Mouse (Mus musculus): ENCODE data around the gene Sugct. TPM values are rescaled to one million over a fixed set of nuclear protein-coding genes. Genes with fewer than 3 reads are reported as not detected.

Gene Sugct
- total and polyA plus RNA-seq, 3 experiments, result 1.0 to 3.0 TPM; not detected in 1

- TF ChIP-seq ZNF384 (IDR thresholded peaks at IDR 0.05; ENCODE audit: low read depth, low read length) (no peak), CHD2 (IDR thresholded peaks at IDR 0.05; ENCODE audit: low read length) (no peak), TAL1 (IDR thresholded peaks at IDR 0.05; ENCODE audit: low read length) (no peak), USF2 (IDR thresholded peaks at IDR 0.05; ENCODE audit: borderline replicate concordance in 1 of 2, insufficient read depth in 1 of 2, low read depth in 1 of 2, low read length in 2 of 2) (no peak), TBP (IDR thresholded peaks at IDR 0.05; ENCODE audit: low read depth, low read length) (no peak), TCF12 (IDR thresholded peaks at IDR 0.05; ENCODE audit: low read depth, low read length) (no peak), ELF1 (IDR thresholded peaks at IDR 0.05; ENCODE audit: low read depth, low read length) (no peak), MEF2A (IDR thresholded peaks at IDR 0.05; ENCODE audit: extremely low read depth, insufficient replicate concordance, low read depth, low read length, poor library complexity, severe bottlenecking) (no peak), MYB (IDR thresholded peaks at IDR 0.05; ENCODE audit: low read depth, low read length) (no peak), NRF1 (IDR thresholded peaks at IDR 0.05; ENCODE audit: insufficient read depth, low read depth, low read length, poor library complexity, severe bottlenecking) (no peak), HCFC1 (IDR thresholded peaks at IDR 0.05; ENCODE audit: low read depth, low read length) (no peak), NELFE (IDR thresholded peaks at IDR 0.05; ENCODE audit: low read depth, low read length) (no peak), BHLHE40 (IDR thresholded peaks at IDR 0.05; ENCODE audit: borderline replicate concordance, low read depth, low read length) (no peak), E2F4 (IDR thresholded peaks at IDR 0.05; ENCODE audit: borderline replicate concordance, low read depth, low read length) (no peak)
Measured at GRCm38 (mm10) chr13:16968995-16969394, 726.4 kb downstream of the Sugct start.

GRCm38 (mm10) chr13:16964823-16965475 lies 730.4 kb downstream of the Sugct start:
- H3K4me1 ChIP-seq (ENCODE audit: control insufficient read depth in 1 of 2, insufficient read depth in 2 of 2, low read length in 2 of 2), result no peaks in the 10 kb centered on the region
- no peaks in the 10 kb centered on the region for H3K9me3 ChIP-seq (replicated peaks; ENCODE audit: insufficient read depth, low read length)
- TF ChIP-seq MYC (IDR thresholded peaks at IDR 0.05; ENCODE audit: low read depth, low read length) (no peak), TBP (IDR thresholded peaks at IDR 0.05; ENCODE audit: low read depth, low read length) (no peak), ZKSCAN1 (IDR thresholded peaks at IDR 0.05; ENCODE audit: low read depth, low read length) (no peak), GATA1 (IDR thresholded peaks at IDR 0.05; ENCODE audit: low read depth, low read length) (no peak), E2F4 (IDR thresholded peaks at IDR 0.05; ENCODE audit: borderline replicate concordance, low read depth, low read length) (no peak), ETS1 (IDR thresholded peaks at IDR 0.05; ENCODE audit: low read depth, low read length) (no peak), USF1 (IDR thresholded peaks at IDR 0.05; ENCODE audit: low read depth, low read length) (no peak), MYB (IDR thresholded peaks at IDR 0.05; ENCODE audit: low read depth, low read length) (no peak), SIN3A (IDR thresholded peaks at IDR 0.05; ENCODE audit: low read length) (no peak), CTCF (IDR thresholded peaks at IDR 0.05 in 2 of 3, conservative IDR thresholded peaks at IDR 0.05 in 1 of 3; ENCODE audit: control insufficient read depth in 1 of 3, insufficient read depth in 1 of 3, low read depth in 2 of 3, low read length in 3 of 3, poor library complexity in 1 of 3, severe bottlenecking in 1 of 3) (no peak), ZMIZ1 (IDR thresholded peaks at IDR 0.05; ENCODE audit: low read depth, low read length) (no peak), NRF1 (IDR thresholded peaks at IDR 0.05; ENCODE audit: insufficient read depth, low read depth, low read length, poor library complexity, severe bottlenecking) (no peak)

More at GRCm38 (mm10) chr13:16968995-16969394, 726.4 kb downstream of the Sugct start:
- Histone ChIP-seq H3K79me2 (ENCODE audit: control insufficient read depth, insufficient read depth, low read length, poor library complexity) (no peaks in the 10 kb centered on the region), H3K4me1 (ENCODE audit: control insufficient read depth in 1 of 2, insufficient read depth in 2 of 2, low read length in 2 of 2) (no peaks in the 10 kb centered on the region), H3K9ac (ENCODE audit: control insufficient read depth, low read depth, low read length, poor library complexity, severe bottlenecking) (no peak overlapping the region), H3K9me3 (replicated peaks; ENCODE audit: insufficient read depth, low read length) (no peaks in the 10 kb centered on the region), H3K27me3 (ENCODE audit: control insufficient read depth in 1 of 2, insufficient read depth in 2 of 2, low read length in 2 of 2) (no peaks in the 10 kb centered on the region), H3K27ac (ENCODE audit: control insufficient read depth, low read depth, low read length) (no peak overlapping the region), H3K36me3 (ENCODE audit: control insufficient read depth in 1 of 2, insufficient read depth in 2 of 2, low read length in 2 of 2) (no peaks in the 10 kb centered on the region), H3K4me3 (ENCODE audit: control insufficient read depth in 1 of 2, insufficient read depth in 1 of 2, low read depth in 2 of 2, low read length in 2 of 2) (no peak overlapping the region)
- no peak for DNase-seq (ENCODE audit: low read depth, low spot score)

More at GRCm38 (mm10) chr13:16964823-16965475, 730.4 kb downstream of the Sugct start:
- Histone ChIP-seq H3K27me3 (ENCODE audit: control insufficient read depth in 1 of 2, insufficient read depth in 2 of 2, low read length in 2 of 2) (no peaks in the 10 kb centered on the region), H3K4me3 (ENCODE audit: control insufficient read depth in 1 of 2, insufficient read depth in 1 of 2, low read depth in 2 of 2, low read length in 2 of 2) (no peak overlapping the region), H3K27ac (ENCODE audit: control insufficient read depth, low read depth, low read length) (no peak overlapping the region), H3K79me2 (ENCODE audit: control insufficient read depth, insufficient read depth, low read length, poor library complexity) (no peaks in the 10 kb centered on the region), H3K9ac (ENCODE audit: control insufficient read depth, low read depth, low read length, poor library complexity, severe bottlenecking) (no peak overlapping the region), H3K36me3 (ENCODE audit: control insufficient read depth in 1 of 2, insufficient read depth in 2 of 2, low read length in 2 of 2) (no peaks in the 10 kb centered on the region)
- no peak for DNase-seq (ENCODE audit: low read depth, low spot score)
